Comparison of ENCODE assay signal across 8 mouse cellular contexts in genomic region chr17:35240384-35241304, GRCm38 (mm10). TPM values are rescaled to one million over a fixed set of nuclear protein-coding genes. Genes with fewer than 3 reads are reported as not detected.
DNase-seq lines count a peak whose midpoint lies in the region; ATAC-seq and TF ChIP-seq lines count a peak whose summit lies in the region.

No protein-coding gene starts in this region.

- H3K36me3 ChIP-seq in hindbrain, embryonic 14.5 days (replicated peaks; ENCODE audit: control insufficient read depth, insufficient read depth), result peaks cover 24% of the 10 kb centered on the region
- peaks cover 25% of the 10 kb centered on the region for H3K36me3 ChIP-seq in liver, embryonic 16.5 days (ENCODE audit: control insufficient read depth, insufficient read depth)

- ATAC-seq in hindbrain, embryonic 14.5 days (ENCODE audit: low FRiP score), result no peak; the same call in 1 of the 2 replicates
- no peak for ATAC-seq in liver, embryonic 16.5 days (ENCODE audit: low read depth)
- no peak for ATAC-seq in erythroid progenitor cell, adult 5-6 weeks (replicated peaks; ENCODE audit: low FRiP score, poor library complexity, severe bottlenecking)

- peak; percentile 69 for DNase-seq in kidney, adult 11 months
- DNase-seq in kidney, postnatal 14 days, result no peak
- DNase-seq in hindbrain, embryonic 14.5 days (ENCODE audit: low spot score), result no peak
- no peak for DNase-seq in ovary, postnatal 14 days (ENCODE audit: low spot score)
- DNase-seq in lung, postnatal 25 days (ENCODE audit: low spot score), result no peak

- H3K4me3 ChIP-seq in cortical plate, adult 2 months (ENCODE audit: insufficient read depth, low read length), result peak overlapping the region; percentile 94; the same call in 1 of the 2 replicates
- peak overlapping the region; percentile 90 for H3K4me3 ChIP-seq in hindbrain, embryonic 14.5 days (replicated peaks; ENCODE audit: low read length)
- peak overlapping the region; percentile 94 for H3K4me3 ChIP-seq in liver, embryonic 16.5 days (ENCODE audit: low read depth, low read length)

- TF ChIP-seq CTCF in cortical plate, adult 2 months (IDR thresholded peaks at IDR 0.05; ENCODE audit: extremely low read depth, insufficient read depth, low read length), result no peak

- no peaks in the 10 kb centered on the region for H3K27me3 ChIP-seq in hindbrain, embryonic 14.5 days (ENCODE audit: control insufficient read depth, insufficient read depth, low read length)
- H3K27me3 ChIP-seq in liver, embryonic 16.5 days (ENCODE audit: control insufficient read depth, insufficient read depth, low read depth, low read length), result no peaks in the 10 kb centered on the region

- H3K4me2 ChIP-seq in hindbrain, embryonic 14.5 days (replicated peaks), result peak overlapping the region; percentile 67
- H3K4me2 ChIP-seq in liver, embryonic 16.5 days (ENCODE audit: low read depth, low read length), result peak overlapping the region; percentile 89

- no peak for TF ChIP-seq POLR2A in cortical plate, adult 2 months (IDR thresholded peaks at IDR 0.05; ENCODE audit: extremely low read depth, insufficient read depth, low read length)

- H3K9ac ChIP-seq in hindbrain, embryonic 14.5 days, result peak overlapping the region; percentile 99
- H3K9ac ChIP-seq in liver, embryonic 16.5 days (ENCODE audit: low read depth, low read length), result peak overlapping the region; percentile 94

- WGBS in hindbrain, embryonic 14.5 days, result 31% methylated on average over 12 of the region's 12 CpGs
- 34% methylated on average over 12 of the region's 12 CpGs for WGBS in liver, embryonic 16.5 days (ENCODE audit: insufficient replicate concordance)

- peak overlapping the region; percentile 95 for H3K27ac ChIP-seq in cortical plate, adult 2 months (ENCODE audit: insufficient read depth, low read length)
- peak overlapping the region; percentile 99 for H3K27ac ChIP-seq in hindbrain, embryonic 14.5 days
- peak overlapping the region; percentile 90 for H3K27ac ChIP-seq in liver, embryonic 16.5 days (ENCODE audit: low read length)

- no peaks in the 10 kb centered on the region for H3K9me3 ChIP-seq in hindbrain, embryonic 14.5 days (ENCODE audit: control insufficient read depth, low read length)
- H3K9me3 ChIP-seq in liver, embryonic 16.5 days (replicated peaks; ENCODE audit: control insufficient read depth, low read length), result no peaks in the 10 kb centered on the region

- peaks cover 12% of the 10 kb centered on the region; the same call in 1 of the 2 replicates for H3K4me1 ChIP-seq in cortical plate, adult 2 months (ENCODE audit: control insufficient read depth, insufficient read depth, low read length)
- peaks cover 36% of the 10 kb centered on the region for H3K4me1 ChIP-seq in hindbrain, embryonic 14.5 days (replicated peaks; ENCODE audit: control insufficient read depth, insufficient read depth, low read length)
- peaks cover 47% of the 10 kb centered on the region for H3K4me1 ChIP-seq in liver, embryonic 16.5 days (ENCODE audit: control insufficient read depth, low read depth, low read length)

RNA-seq across cellular contexts. Expression of gene Ddx39b, which starts 0.9 kb away (rescaled TPM):
- 382 and 400 TPM in 2 replicates for polyA plus RNA-seq in cortical plate, adult 2 months (2012; rRNA removed)
- polyA plus RNA-seq in hindbrain, embryonic 14.5 days (2014; fragmentation: Nextera tagmentation; extraction: Ambion mirVana), result 341 and 346 TPM in 2 replicates
- 128 and 133 TPM in 2 replicates for polyA plus RNA-seq in liver, embryonic 16.5 days (2015; fragmentation: Nextera tagmentation; extraction: Ambion mirVana)
- total RNA-seq in erythroid progenitor cell, adult 5-6 weeks (2015; ENCODE audit: low replicate concordance), result 169 and 179 TPM in 2 replicates
- 80.1 and 99.9 TPM in 2 replicates for total RNA-seq in erythroid progenitor cell, adult 5-6 weeks (2017; ENCODE audit: low replicate concordance)

RNA-seq across cellular contexts. Expression of gene Nfkbil1, which starts 5.1 kb away (rescaled TPM):
- 12.2 and 13.8 TPM in 2 replicates for polyA plus RNA-seq in cortical plate, adult 2 months (2012; rRNA removed)
- polyA plus RNA-seq in hindbrain, embryonic 14.5 days (2014; fragmentation: Nextera tagmentation; extraction: Ambion mirVana), result 3.5 and 3.8 TPM in 2 replicates
- 2.8 and 2.9 TPM in 2 replicates for polyA plus RNA-seq in liver, embryonic 16.5 days (2015; fragmentation: Nextera tagmentation; extraction: Ambion mirVana)
- 0.84 and 1.1 TPM in 2 replicates for total RNA-seq in erythroid progenitor cell, adult 5-6 weeks (2015; ENCODE audit: low replicate concordance)
- total RNA-seq in erythroid progenitor cell, adult 5-6 weeks (2017; ENCODE audit: low replicate concordance), result 3.0 TPM in 1 of 2 replicates, not detected in the other

RNA-seq across cellular contexts. Expression of gene Atp6v1g2, which starts 7.2 kb away (rescaled TPM):
- polyA plus RNA-seq in cortical plate, adult 2 months (2012; rRNA removed), result 765 and 777 TPM in 2 replicates
- polyA plus RNA-seq in hindbrain, embryonic 14.5 days (2014; fragmentation: Nextera tagmentation; extraction: Ambion mirVana), result 122 and 138 TPM in 2 replicates
- 0.58 and 1.0 TPM in 2 replicates for polyA plus RNA-seq in liver, embryonic 16.5 days (2015; fragmentation: Nextera tagmentation; extraction: Ambion mirVana)
- total RNA-seq in erythroid progenitor cell, adult 5-6 weeks (2015; ENCODE audit: low replicate concordance), result 6.1 TPM in 1 of 2 replicates, not detected in the other
- total RNA-seq in erythroid progenitor cell, adult 5-6 weeks (2017; ENCODE audit: low replicate concordance), result not detected in 2 replicates

RNA-seq across cellular contexts. Expression of gene Gm16181, which starts 20.0 kb away (rescaled TPM):
- not detected in 2 replicates for polyA plus RNA-seq in cortical plate, adult 2 months (2012; rRNA removed)
- not detected in 2 replicates for polyA plus RNA-seq in hindbrain, embryonic 14.5 days (2014; fragmentation: Nextera tagmentation; extraction: Ambion mirVana)
- not detected in 2 replicates for polyA plus RNA-seq in liver, embryonic 16.5 days (2015; fragmentation: Nextera tagmentation; extraction: Ambion mirVana)
- not detected in 2 replicates for total RNA-seq in erythroid progenitor cell, adult 5-6 weeks (2015; ENCODE audit: low replicate concordance)
- total RNA-seq in erythroid progenitor cell, adult 5-6 weeks (2017; ENCODE audit: low replicate concordance), result not detected in 2 replicates

RNA-seq across cellular contexts. Expression of gene H2-D1, which starts 21.9 kb away (rescaled TPM):
- 64.1 and 72.6 TPM in 2 replicates for polyA plus RNA-seq in cortical plate, adult 2 months (2012; rRNA removed)
- polyA plus RNA-seq in hindbrain, embryonic 14.5 days (2014; fragmentation: Nextera tagmentation; extraction: Ambion mirVana), result 95.5 and 98.1 TPM in 2 replicates
- 98.3 and 107 TPM in 2 replicates for polyA plus RNA-seq in liver, embryonic 16.5 days (2015; fragmentation: Nextera tagmentation; extraction: Ambion mirVana)
- total RNA-seq in erythroid progenitor cell, adult 5-6 weeks (2015; ENCODE audit: low replicate concordance), result 147 and 160 TPM in 2 replicates
- total RNA-seq in erythroid progenitor cell, adult 5-6 weeks (2017; ENCODE audit: low replicate concordance), result 213 and 250 TPM in 2 replicates

Comparison
In these comparisons a context has a peak if more than half of its experiments do, and no peak if none do; other contexts are left out.
1. RNA of gene Atp6v1g2, which starts 7.2 kb away (polyA plus RNA-seq): 765 to 777 TPM in cortical plate, adult 2 months and 122 to 138 TPM in hindbrain, embryonic 14.5 days; 0.58 to 1.0 TPM in liver, embryonic 16.5 days; every median in the first group is over 10 times any median in the second.
2. Peak in every context shown above with its lines, with median percentiles within 50 percentile points of each other: H3K27ac ChIP-seq and H3K4me3 ChIP-seq.